Mouse (Mus musculus): ENCODE measurements around the gene Xxylt1.

Gene Xxylt1

GRCm38 (mm10) chr16:31081125-31081664 lies at the start of gene Xxylt1:
TSS of gene Xxylt1 (minus strand) at chr16:31081432.
- DNase-seq (ENCODE audit: low read depth, low spot score), result peak; percentile 99

GRCm38 (mm10) chr16:31128116-31128515 lies 46.9 kb upstream of the Xxylt1 start:
- DNase-seq (ENCODE audit: low read depth, low spot score), result peak; percentile 58

- DNase-seq (ENCODE audit: low read depth, low spot score), result no peak
Measured at GRCm38 (mm10) chr16:31124991-31125390, 43.8 kb upstream of the Xxylt1 start.

- DNase-seq (ENCODE audit: low read depth, low spot score), result no peak
Measured at GRCm38 (mm10) chr16:31121612-31122011, 40.4 kb upstream of the Xxylt1 start.

- DNase-seq (ENCODE audit: low read depth, low spot score), result no peak
Measured at GRCm38 (mm10) chr16:31113596-31113995, 32.4 kb upstream of the Xxylt1 start.

GRCm38 (mm10) chr16:31101352-31101751 lies 20.1 kb upstream of the Xxylt1 start:
- DNase-seq (ENCODE audit: low read depth, low spot score), result no peak

- no peak for DNase-seq (ENCODE audit: low read depth, low spot score)
Measured at GRCm38 (mm10) chr16:31099906-31100305, 18.7 kb upstream of the Xxylt1 start.

GRCm38 (mm10) chr16:31094036-31094435 lies 12.8 kb upstream of the Xxylt1 start:
- DNase-seq (ENCODE audit: low read depth, low spot score), result peak; percentile 24

GRCm38 (mm10) chr16:31093186-31093585 lies 12.0 kb upstream of the Xxylt1 start:
- no peak for DNase-seq (ENCODE audit: low read depth, low spot score)

- DNase-seq (ENCODE audit: low read depth, low spot score), result no peak
Measured at GRCm38 (mm10) chr16:31081891-31082290, 659 bp upstream of the Xxylt1 start.

- DNase-seq (ENCODE audit: low read depth, low spot score), result peak; percentile 85
Measured at GRCm38 (mm10) chr16:31080573-31081051, 620 bp downstream of the Xxylt1 start.

- no peak for DNase-seq (ENCODE audit: low read depth, low spot score)
Measured at GRCm38 (mm10) chr16:31077396-31077795, 3.8 kb downstream of the Xxylt1 start.

- DNase-seq (ENCODE audit: low read depth, low spot score), result peak; percentile 52
Measured at GRCm38 (mm10) chr16:31076436-31076835, 4.8 kb downstream of the Xxylt1 start.

GRCm38 (mm10) chr16:31074324-31074908 lies 6.8 kb downstream of the Xxylt1 start:
- no peak for DNase-seq (ENCODE audit: low read depth, low spot score)

GRCm38 (mm10) chr16:31071731-31072130 lies 9.5 kb downstream of the Xxylt1 start:
- DNase-seq (ENCODE audit: low read depth, low spot score), result no peak

- peak; percentile 87 for DNase-seq (ENCODE audit: low read depth, low spot score)
Measured at GRCm38 (mm10) chr16:31070358-31071133, 10.7 kb downstream of the Xxylt1 start.

- peak; percentile 81 for DNase-seq (ENCODE audit: low read depth, low spot score)
Measured at GRCm38 (mm10) chr16:31069211-31070166, 11.7 kb downstream of the Xxylt1 start.

GRCm38 (mm10) chr16:31068280-31068679 lies 13.0 kb downstream of the Xxylt1 start:
- DNase-seq (ENCODE audit: low read depth, low spot score), result no peak

GRCm38 (mm10) chr16:31066344-31067098 lies 14.7 kb downstream of the Xxylt1 start:
- peak; percentile 67 for DNase-seq (ENCODE audit: low read depth, low spot score)

GRCm38 (mm10) chr16:31064782-31065181 lies 16.4 kb downstream of the Xxylt1 start:
- no peak for DNase-seq (ENCODE audit: low read depth, low spot score)

- DNase-seq (ENCODE audit: low read depth, low spot score), result no peak
Measured at GRCm38 (mm10) chr16:31062918-31063317, 18.3 kb downstream of the Xxylt1 start.
